Mouse (Mus musculus): ENCODE data around the gene Polrmt.

- TF ChIP-seq CTCF (IDR thresholded peaks at IDR 0.05; ENCODE audit: insufficient read depth, low read depth, low read length) (peak; percentile 48; the same call in 1 of the 2 replicates), POLR2A (IDR thresholded peaks at IDR 0.05; ENCODE audit: insufficient read depth, low read depth, low read length) (no peak)
These were observed 20.3 kb downstream of the Polrmt start for GRCm38 (mm10) chr10:79726090-79726489.

Measured in olfactory bulb, adult 2 months (tissue).